Mouse (Mus musculus) lung, embryonic 14.5 days (tissue): ENCODE data around the gene Haus3. TPM values are rescaled to one million over a fixed set of nuclear protein-coding genes. Genes with fewer than 3 reads are reported as not detected.

Source experiments
- ATAC-seq: fragments of 200-750 bp; cut with Nextera tagmentation; 2 replicates; pipeline ENCODE4 v1.8.0; 2017; ENCODE audit warnings: mild to moderate bottlenecking, moderate TSS enrichment, moderate library complexity; ENCODE audit not compliant: insufficient read depth
- DNase-seq: peaks from one replicate; pipeline ENCODE4 v3.0.0-alpha.2; 2015
- H3K27ac ChIP-seq: fragments of 300-500 bp; sonication (generic); 2 replicates; pipeline ENCODE4 v1.5.1; 2014; ENCODE audit warnings: low read depth, mild to moderate bottlenecking, moderate library complexity
- H3K27me3 ChIP-seq: fragments of 300-500 bp; sonication (generic); 2 replicates; pipeline ENCODE4 v1.6.1; 2014; ENCODE audit warnings: low read length, control low read depth; ENCODE audit not compliant: insufficient read depth
- H3K36me3 ChIP-seq: fragments of 300-500 bp; sonication (generic); 2 replicates; pipeline ENCODE4 v1.6.1; 2014; ENCODE audit warnings: control low read depth; ENCODE audit not compliant: insufficient read depth
- H3K4me1 ChIP-seq: fragments of 300-500 bp; sonication (generic); 2 replicates; pipeline ENCODE4 v1.6.1; 2014; ENCODE audit warnings: antibody characterized with exemption, control low read depth; ENCODE audit not compliant: insufficient read depth
- H3K4me2 ChIP-seq: fragments of 300-500 bp; sonication (generic); 2 replicates; pipeline ENCODE4 v1.6.1; 2014; ENCODE audit warnings: mild to moderate bottlenecking
- H3K4me3 ChIP-seq: fragments of 300-500 bp; sonication (generic); 2 replicates; pipeline ENCODE4 v1.5.1; 2014; ENCODE audit warnings: low read depth, low read length
- H3K9ac ChIP-seq: fragments of 300-500 bp; sonication (generic); 2 replicates; pipeline ENCODE4 v1.6.1; 2014
- H3K9me3 ChIP-seq: fragments of 300-500 bp; sonication (generic); 2 replicates; pipeline ENCODE4 v1.6.1; 2016; ENCODE audit warnings: low read depth, low read length, control low read depth
- CTCF ChIP-seq: IDR thresholded peaks from 2 replicates; pipeline ENCODE4 v1.5.1; 2016; ENCODE audit warnings: antibody characterized with exemption, low read depth
- WGBS: fragments of 180-500 bp; shearing (Covaris S2); extraction: QIAGEN DNeasy Blood & Tissue Kit; methylation state at CpG from one replicate; pipeline ENCODE4 v1.1.7; 2014; 5-methylcytosine and 5-hydroxymethylcytosine counted together
- polyA plus RNA-seq: library from polyadenylated mRNA; unstranded; fragments of >200 nt; fragmentation: Nextera tagmentation; extraction: Ambion mirVana; gene quantifications from 2 replicates; pipeline ENCODE4 v1.2.1, GENCODE M21; 2014

The Haus3 gene
- 44.0 and 46.8 TPM in 2 replicates for polyA plus RNA-seq

DNA sequence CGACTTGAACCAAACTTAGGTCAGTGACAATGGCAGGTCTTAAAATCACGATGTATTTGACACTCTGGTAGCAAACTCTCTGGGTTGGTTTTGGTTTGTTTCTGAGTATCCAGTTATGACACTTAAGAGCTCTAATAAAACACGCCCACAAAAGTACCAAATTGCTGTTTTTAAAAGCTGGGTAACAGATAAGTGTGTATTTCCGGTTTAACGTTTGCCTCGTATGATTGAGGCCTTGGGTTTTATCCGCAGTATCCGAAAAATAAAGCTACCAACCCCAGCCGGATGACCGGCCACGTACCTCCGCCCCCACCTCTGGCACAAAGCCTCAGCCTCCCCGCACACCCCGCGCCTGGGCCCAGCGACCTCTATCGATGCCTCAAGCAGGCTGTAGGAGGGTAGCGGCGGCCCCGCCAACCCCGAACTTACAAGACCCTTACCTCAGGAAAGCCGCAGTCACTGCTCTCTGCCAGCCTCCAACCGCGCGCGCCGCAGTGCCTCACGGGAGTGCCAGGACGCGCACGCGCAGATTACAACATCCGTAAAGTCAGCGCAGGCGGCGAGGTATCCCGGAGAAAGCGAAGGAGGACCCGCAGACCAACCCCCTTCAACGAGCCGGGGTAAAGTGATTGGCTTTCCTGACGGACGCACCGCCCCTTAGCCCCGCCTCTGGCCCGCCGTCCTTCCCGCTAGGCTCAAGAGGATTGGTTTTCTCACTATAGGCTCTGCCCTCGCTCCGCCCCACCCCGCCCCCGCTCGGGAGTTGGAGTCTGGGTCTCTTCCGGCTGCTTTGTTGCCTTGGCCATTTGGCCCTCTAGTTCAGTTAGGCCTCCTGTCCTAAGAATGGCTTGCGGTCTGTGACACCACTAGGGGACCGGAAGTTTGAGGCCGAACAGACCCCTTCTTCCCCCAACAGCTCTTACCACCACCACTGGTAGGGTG lies at the start of gene Haus3, which contains the start of gene Poln:
Gene Haus3, minus strand, starts transcription at position 578 of the 942 bp plus-strand sequence.
Gene Poln, minus strand, starts transcription at position 499 of the 942 bp plus-strand sequence.
- Histone ChIP-seq H3K9me3 (no peaks in the 10 kb centered on the region), H3K27ac (peak within 1 kb of the TSS; percentile 90), H3K9ac (peak within 1 kb of the TSS; percentile 94), H3K4me2 (peak within 1 kb of the TSS; percentile 73), H3K4me1 (peaks cover 12% of the 10 kb centered on the region; the same call in 1 of the 2 replicates), H3K36me3 (peaks cover 23% of the 10 kb centered on the region), H3K4me3 (peak within 1 kb of the TSS; percentile 81), H3K27me3 (no peaks in the 10 kb centered on the region)
- peak; percentile 50 for TF ChIP-seq CTCF
- peak; percentile 99 for ATAC-seq
- under 1% methylated on average over 56 of the region's 57 CpGs for WGBS
- DNase-seq: peak; percentile 99

DNA sequence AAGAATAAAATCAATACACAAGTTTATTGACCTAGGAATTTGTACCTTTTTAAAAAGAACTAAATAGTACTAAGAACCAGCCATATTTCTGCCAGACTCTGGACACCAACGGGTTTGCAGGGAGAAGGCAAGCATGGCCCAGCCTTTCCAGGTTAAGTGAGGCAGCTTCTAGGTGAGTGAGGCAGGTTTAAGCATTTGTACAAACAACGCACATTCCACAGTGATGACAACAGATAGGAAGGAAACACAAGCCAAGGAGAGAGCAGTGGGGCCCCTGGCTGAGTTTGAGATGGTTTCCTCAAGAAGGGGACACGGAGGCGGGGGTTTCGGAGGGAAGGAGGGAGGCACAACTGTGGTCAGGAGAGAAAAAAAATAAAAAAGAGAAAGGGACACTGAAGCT lies 49.3 kb upstream of the Haus3 start:
- 47% methylated on average over 5 of the region's 5 CpGs for WGBS
- Histone ChIP-seq H3K9ac (no peak overlapping the region), H3K4me1 (0 out of 2 replicates have a peak, but pooled peaks cover 4% of the 10 kb centered on the region), H3K27me3 (no peaks in the 10 kb centered on the region), H3K4me2 (peak overlapping the region; percentile 12; the same call in 1 of the 2 replicates), H3K27ac (0 out of 2 replicates have a peak overlapping the region, but pooled peaks have one; percentile 46), H3K36me3 (no peaks in the 10 kb centered on the region), H3K9me3 (no peaks in the 10 kb centered on the region), H3K4me3 (no peak overlapping the region)
- peak; percentile 47 for DNase-seq
- no peak for TF ChIP-seq CTCF
- no peak for ATAC-seq

GRCm38 (mm10) chr5:34217756-34218155 lies 48.4 kb upstream of the Haus3 start:
- Histone ChIP-seq H3K9ac (no peak overlapping the region), H3K4me3 (no peak overlapping the region)
- WGBS: 29% methylated on average over 9 of the region's 9 CpGs

DNA sequence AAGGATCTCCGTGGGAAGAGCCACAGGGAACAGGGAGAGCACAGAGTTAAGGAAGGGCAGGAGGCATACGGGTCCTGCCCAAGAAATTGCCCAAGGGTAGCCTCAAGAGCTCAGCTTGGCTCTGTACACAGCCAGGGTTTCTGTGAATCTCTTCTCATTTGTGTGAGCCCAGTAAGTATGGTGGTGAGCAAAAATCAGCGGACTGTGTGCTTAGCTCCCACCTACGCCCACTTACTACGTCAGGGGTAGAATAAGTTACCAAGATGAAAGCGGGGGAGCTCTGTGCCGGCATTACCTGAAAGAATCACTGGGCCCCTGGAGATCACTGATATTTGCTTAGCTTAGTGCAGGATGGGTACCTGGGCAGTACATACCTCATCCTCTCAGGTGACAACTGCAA lies 46.7 kb upstream of the Haus3 start:
- no peak for TF ChIP-seq CTCF
- Histone ChIP-seq H3K27me3 (no peaks in the 10 kb centered on the region), H3K4me1 (0 out of 2 replicates have a peak, but pooled peaks cover 4% of the 10 kb centered on the region), H3K4me3 (no peak overlapping the region), H3K9ac (no peak overlapping the region), H3K36me3 (no peaks in the 10 kb centered on the region), H3K9me3 (no peaks in the 10 kb centered on the region), H3K27ac (no peak overlapping the region), H3K4me2 (no peak overlapping the region)
- no peak for ATAC-seq
- 66% methylated on average over 7 of the region's 7 CpGs for WGBS
- DNase-seq: no peak

More at GRCm38 (mm10) chr5:34217756-34218155, 48.4 kb upstream of the Haus3 start:
- Histone ChIP-seq H3K4me2 (no peak overlapping the region), H3K27ac (no peak overlapping the region), H3K9me3 (no peaks in the 10 kb centered on the region), H3K36me3 (no peaks in the 10 kb centered on the region), H3K27me3 (no peaks in the 10 kb centered on the region), H3K4me1 (0 out of 2 replicates have a peak, but pooled peaks cover 4% of the 10 kb centered on the region)
- DNase-seq: peak; percentile 8
- TF ChIP-seq CTCF: no peak
- ATAC-seq: no peak; the same call in 1 of the 2 replicates

- Histone ChIP-seq H3K4me1 (no peaks in the 10 kb centered on the region), H3K9ac (no peak overlapping the region), H3K27me3 (no peaks in the 10 kb centered on the region), H3K4me2 (no peak overlapping the region), H3K4me3 (no peak overlapping the region), H3K36me3 (no peaks in the 10 kb centered on the region), H3K9me3 (no peaks in the 10 kb centered on the region), H3K27ac (no peak overlapping the region)
- 52% methylated on average over 8 of the region's 8 CpGs for WGBS
- TF ChIP-seq CTCF: no peak
- DNase-seq (peak; percentile 54), ATAC-seq (no peak)
These were observed 44.3 kb upstream of the Haus3 start for GRCm38 (mm10) chr5:34213659-34214058.

- TF ChIP-seq CTCF: peak; percentile 97
These were observed 41.0 kb upstream of the Haus3 start for GRCm38 (mm10) chr5:34210279-34210678.

DNA sequence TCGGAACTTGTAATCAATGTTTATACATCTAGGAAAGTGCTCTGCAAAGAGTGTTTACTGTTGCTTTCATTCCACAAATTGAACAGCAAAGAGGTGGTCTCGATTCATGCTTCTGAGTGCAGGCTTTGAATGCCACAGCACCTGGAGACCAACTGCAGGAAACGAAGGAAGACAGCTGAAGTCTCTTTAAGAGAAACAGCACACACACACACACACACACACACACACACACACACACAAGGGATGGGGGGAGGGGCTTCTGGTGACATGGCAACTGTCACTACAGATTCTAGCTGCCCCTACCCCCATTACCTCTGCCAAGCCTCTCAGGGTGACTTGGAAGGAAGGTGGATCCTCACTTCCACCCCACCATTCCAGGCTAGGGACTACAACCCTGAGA lies 38.2 kb upstream of the Haus3 start:
- no peak for ATAC-seq
- H3K4me1 ChIP-seq: 0 out of 2 replicates have a peak, but pooled peaks cover 3% of the 10 kb centered on the region
- TF ChIP-seq CTCF: no peak
- no peak overlapping the region for H3K4me2 ChIP-seq
- no peaks in the 10 kb centered on the region for H3K36me3 ChIP-seq
- H3K9me3 ChIP-seq: no peaks in the 10 kb centered on the region
- no peak overlapping the region for H3K4me3 ChIP-seq
- no peak overlapping the region for H3K9ac ChIP-seq
- WGBS: 25% methylated on average over 3 of the region's 3 CpGs
- DNase-seq: no peak
- no peak overlapping the region for H3K27ac ChIP-seq
- H3K27me3 ChIP-seq: no peaks in the 10 kb centered on the region

More at GRCm38 (mm10) chr5:34210279-34210678, 41.0 kb upstream of the Haus3 start:
- Histone ChIP-seq H3K9ac (no peak overlapping the region), H3K36me3 (no peaks in the 10 kb centered on the region), H3K9me3 (no peaks in the 10 kb centered on the region), H3K27me3 (no peaks in the 10 kb centered on the region), H3K4me3 (no peak overlapping the region), H3K4me1 (0 out of 2 replicates have a peak, but pooled peaks cover 3% of the 10 kb centered on the region), H3K27ac (no peak overlapping the region), H3K4me2 (no peak overlapping the region)
- DNase-seq (peak; percentile 91), ATAC-seq (peak; percentile 78)
- 7% methylated on average over 1 of the region's 1 CpGs for WGBS
